Mouse (Mus musculus) olfactory bulb, adult 2 months (tissue): Measurements from ENCODE around the gene Copz1. TPM values are rescaled to one million over a fixed set of nuclear protein-coding genes. Genes with fewer than 3 reads are reported as not detected.
A peak's percentile ranks its signal among the peaks of the same experiment; 100 is the strongest.
"Not testable (repeated sequence)": the region's sequence is repeated elsewhere in the genome, so short reads cannot be mapped to it uniquely, and the experiment has no call there.

Source experiments
- H3K27ac ChIP-seq: fragments of 200-500 bp; 2 replicates; pipeline ENCODE4 v1.5.1; 2012; ENCODE audit warnings: low read depth, low read length; ENCODE audit not compliant: insufficient read depth
- H3K4me1 ChIP-seq: fragments of 200-500 bp; 2 replicates; pipeline ENCODE4 v1.6.1; 2012; ENCODE audit warnings: low read length; ENCODE audit not compliant: control insufficient read depth, insufficient read depth
- H3K4me3 ChIP-seq: fragments of 200-500 bp; 2 replicates; pipeline ENCODE4 v1.5.1; 2012; ENCODE audit warnings: mild to moderate bottlenecking, low read depth, low read length, moderate library complexity; ENCODE audit not compliant: insufficient read depth
- CTCF ChIP-seq: fragments of 200-500 bp; IDR thresholded peaks from 2 replicates; pipeline ENCODE4 v1.5.1; 2012; ENCODE audit warnings: low read depth, mild to moderate bottlenecking, low read length, moderate library complexity; ENCODE audit not compliant: insufficient read depth
- POLR2A ChIP-seq: fragments of 200-500 bp; IDR thresholded peaks from 2 replicates; pipeline ENCODE4 v1.6.1; 2012; ENCODE audit warnings: mild to moderate bottlenecking, low read depth, low read length, moderate library complexity; ENCODE audit not compliant: insufficient read depth
- WGBS: fragments of 180-500 bp; shearing (Covaris S2); methylation state at CpG from one replicate; pipeline ENCODE4 v1.1.7; 2018; 5-methylcytosine and 5-hydroxymethylcytosine counted together
- polyA plus RNA-seq: library from polyadenylated mRNA; stranded (reverse); fragments of >200 nt; gene quantifications from 2 replicates; pipeline ENCODE4 v1.2.4, GENCODE M21; 2012; ENCODE audit warnings: low replicate concordance; ENCODE audit not compliant: missing spikeins, insufficient read depth, insufficient read length

The Copz1 gene
- polyA plus RNA-seq, 1 experiment = not detected

DNA sequence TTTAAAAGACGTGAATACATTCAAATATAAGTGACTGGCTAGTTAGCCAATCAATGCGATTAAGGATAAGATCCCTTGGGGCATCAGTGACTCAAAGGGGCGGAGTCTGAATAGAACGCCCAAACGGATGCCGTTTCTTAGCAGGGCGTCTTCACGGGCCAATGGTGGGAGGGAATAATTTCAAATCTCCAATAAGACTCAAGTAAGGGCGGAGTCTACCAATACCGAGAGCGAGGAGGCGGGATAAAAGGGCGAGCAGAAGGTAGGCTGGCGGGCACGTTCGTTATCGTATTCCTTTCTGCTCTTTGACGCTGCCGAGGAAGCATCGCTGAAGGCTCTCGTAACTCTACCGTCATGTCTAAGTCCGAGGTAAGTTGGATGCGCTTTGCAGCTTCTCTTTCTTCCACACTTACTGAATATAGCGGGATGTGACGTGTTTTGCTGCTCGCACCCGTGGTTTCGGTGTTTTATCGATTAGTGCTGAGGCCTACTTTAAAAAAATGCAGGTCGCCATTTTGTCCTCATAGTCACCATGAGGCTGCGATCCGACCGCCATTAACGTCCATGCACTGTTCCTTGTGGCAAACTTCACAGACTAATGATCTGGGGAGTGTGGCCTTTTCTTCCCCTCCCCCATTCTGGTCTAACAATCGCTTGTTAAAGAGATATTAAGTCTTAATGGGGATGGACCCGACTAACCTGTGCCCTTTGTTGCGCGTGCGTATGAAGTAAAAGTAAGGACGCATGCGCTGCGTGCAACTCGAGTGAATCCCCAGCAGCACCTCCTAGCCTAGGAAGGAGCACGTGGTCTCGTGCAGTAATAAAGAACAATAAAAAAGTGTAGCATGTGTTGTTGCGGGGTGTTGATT, 32.1 kb upstream of the Copz1 start, which contains the start of gene Hnrnpa1:
Gene Hnrnpa1, plus strand, starts transcription at position 273 of the 869 bp plus-strand sequence.
- under 1% methylated on average over 47 of the region's 47 CpGs for WGBS
- H3K4me3 ChIP-seq = peak within 1 kb of the TSS; percentile 73
- TF ChIP-seq POLR2A (peak; percentile 60), CTCF (no peak)
- peaks cover 8% of the 10 kb centered on the region for H3K4me1 ChIP-seq
- H3K27ac ChIP-seq = peak within 1 kb of the TSS; percentile 98

DNA sequence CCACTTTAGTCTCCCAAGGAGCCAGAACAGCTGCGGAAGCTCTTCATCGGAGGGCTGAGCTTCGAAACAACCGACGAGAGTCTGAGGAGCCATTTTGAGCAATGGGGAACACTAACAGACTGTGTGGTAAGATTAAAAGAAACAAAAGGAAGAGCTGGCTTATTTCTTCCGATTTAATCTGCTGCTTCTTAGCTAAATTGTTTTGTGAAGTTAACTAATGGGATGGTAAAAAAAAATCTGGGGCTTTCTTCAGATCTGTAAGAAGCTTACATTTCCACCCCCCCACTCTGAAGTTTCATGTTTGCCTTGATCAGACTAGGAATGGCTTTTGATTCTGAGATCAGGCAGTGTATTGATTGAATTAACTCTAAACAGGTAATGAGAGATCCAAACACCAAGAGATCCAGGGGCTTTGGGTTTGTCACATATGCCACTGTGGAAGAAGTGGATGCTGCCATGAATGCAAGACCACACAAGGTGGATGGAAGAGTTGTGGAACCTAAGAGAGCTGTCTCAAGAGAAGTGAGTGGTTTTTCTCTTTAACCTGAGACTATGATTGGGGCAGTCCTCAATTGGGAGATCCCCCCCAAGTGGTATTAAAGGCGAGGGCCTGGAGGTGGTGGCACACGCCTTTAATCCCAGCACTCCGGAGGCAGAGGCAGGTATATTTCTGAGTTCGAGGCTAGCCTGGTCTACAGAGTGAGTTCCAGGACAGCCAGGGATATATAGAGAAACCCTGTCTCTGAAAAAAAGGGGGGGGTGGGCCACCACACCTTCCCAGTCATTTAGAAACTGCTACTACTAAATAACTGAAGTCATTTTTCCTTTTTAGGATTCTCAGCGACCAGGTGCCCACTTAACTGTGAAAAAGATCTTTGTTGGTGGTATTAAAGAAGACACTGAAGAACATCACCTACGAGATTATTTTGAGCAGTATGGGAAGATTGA, 31.2 kb upstream of the Copz1 start:
- Histone ChIP-seq H3K27ac (peak overlapping the region; percentile 98), H3K4me3 (peak overlapping the region; percentile 73)
- WGBS = 6% methylated on average over 12 of the region's 12 CpGs
- H3K4me1 ChIP-seq = not testable (repeated sequence)

DNA sequence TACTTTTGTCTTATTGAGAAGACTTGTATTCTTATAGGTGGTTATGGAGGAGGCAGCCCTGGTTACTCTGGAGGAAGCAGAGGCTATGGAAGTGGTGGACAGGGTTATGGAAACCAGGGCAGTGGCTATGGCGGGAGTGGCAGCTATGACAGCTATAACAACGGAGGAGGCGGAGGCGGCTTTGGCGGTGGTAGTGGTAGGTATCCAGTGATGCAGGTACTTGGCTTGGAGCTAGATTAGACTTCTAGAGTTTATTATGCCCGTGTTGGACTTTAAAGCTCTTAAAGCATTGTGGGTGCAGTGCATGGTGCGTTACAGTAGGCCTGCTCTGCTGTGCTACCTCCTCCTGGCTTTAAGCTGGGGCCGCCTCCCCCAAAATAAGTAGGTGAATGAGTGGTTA, 29.6 kb upstream of the Copz1 start:
- WGBS = 43% methylated on average over 8 of the region's 8 CpGs
- no peak for TF ChIP-seq POLR2A
- no peak for TF ChIP-seq CTCF
- H3K27ac ChIP-seq = no peak overlapping the region
- peaks cover 8% of the 10 kb centered on the region for H3K4me1 ChIP-seq
- H3K4me3 ChIP-seq = no peak overlapping the region

DNA sequence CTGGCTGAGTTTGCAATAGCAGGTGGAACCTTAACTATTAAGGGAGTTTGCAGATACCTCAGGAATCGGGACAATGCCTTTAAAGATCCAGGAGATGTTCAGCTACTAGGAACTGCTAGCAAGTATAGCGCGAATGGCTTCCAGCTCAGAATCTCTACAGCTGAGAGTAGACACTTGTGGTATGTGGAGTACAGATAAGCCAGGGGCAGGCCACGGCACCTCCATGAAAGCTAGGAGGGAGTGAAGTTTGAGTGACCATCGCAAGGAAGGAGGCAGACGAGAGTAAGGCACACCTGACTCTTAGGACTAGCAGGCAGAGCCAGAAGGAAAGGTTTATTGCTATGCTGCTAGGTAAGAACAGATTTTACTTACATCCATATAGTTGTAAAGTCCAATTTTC, 26.9 kb upstream of the Copz1 start:
- TF ChIP-seq POLR2A = no peak
- no peak for TF ChIP-seq CTCF
- 75% methylated on average over 6 of the region's 6 CpGs for WGBS
- peaks cover 8% of the 10 kb centered on the region for H3K4me1 ChIP-seq
- H3K4me3 ChIP-seq = no peak overlapping the region
- H3K27ac ChIP-seq = no peak overlapping the region

DNA sequence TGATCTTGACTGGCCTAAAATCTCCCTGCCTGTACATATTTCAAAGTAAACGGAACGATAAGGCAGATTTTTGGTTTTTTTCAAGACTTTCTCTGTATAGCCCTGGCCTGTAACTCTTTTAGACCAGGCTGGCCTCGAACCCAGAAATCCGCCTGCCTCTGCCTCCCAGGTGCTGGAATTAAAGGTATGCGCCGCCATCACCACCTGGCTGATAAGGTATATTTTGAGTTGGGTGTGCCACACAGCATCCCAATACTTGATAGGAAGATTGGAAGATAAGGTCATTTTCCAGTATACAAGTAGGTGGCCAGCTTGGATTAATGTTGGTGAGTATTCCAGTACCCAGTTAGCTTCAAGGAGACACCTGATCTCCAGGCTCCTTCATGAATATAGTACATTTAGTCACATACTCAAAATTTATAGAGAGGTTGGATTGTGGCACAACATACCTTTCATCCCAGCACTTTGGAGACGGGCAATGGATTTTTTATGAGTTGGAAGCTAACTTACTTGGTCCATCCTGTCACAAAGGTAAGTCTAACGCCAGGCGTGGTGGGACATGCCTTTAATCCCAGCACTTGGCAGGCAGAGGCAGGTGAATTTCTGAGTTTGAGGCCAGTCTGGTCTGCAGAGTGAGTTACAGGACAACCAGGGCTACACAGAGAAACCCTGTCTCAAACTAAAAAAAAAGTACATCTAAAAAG, 25.3 kb upstream of the Copz1 start:
- TF ChIP-seq POLR2A (no peak), CTCF (no peak)
- H3K4me1 ChIP-seq = peaks cover 5% of the 10 kb centered on the region; the same call in 1 of the 2 replicates
- WGBS = 91% methylated on average over 9 of the region's 9 CpGs

DNA sequence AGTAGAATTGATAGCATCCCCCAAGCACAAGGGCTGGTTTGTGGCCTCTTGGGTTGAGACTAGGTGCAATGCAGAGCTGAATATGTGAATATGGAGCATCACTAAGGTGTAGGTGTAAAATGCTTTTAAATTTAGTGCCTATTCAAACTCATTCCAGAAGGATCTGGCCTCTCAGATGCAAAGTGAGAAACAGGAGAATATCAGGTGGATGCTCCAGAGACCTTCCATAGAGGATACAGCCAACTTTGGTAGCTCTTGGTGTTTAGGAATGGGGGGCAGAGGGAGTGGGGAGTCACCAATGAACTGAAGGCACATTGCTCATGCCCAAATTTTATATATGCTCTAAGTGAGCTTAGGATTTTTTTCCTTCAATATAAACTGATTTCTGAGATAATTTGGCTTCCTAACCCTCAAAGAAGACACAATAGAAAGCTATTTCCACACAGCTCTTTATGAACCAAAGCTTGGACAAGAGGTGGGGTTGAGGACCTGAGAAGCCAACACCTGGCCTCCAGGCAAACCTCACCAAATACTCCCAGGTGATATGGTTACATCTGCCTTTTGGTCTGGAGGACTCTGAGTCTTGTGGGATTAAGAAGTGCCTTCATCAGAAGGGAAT, 24.6 kb upstream of the Copz1 start:
- Histone ChIP-seq H3K27ac (no peak overlapping the region), H3K4me1 (peaks cover 2% of the 10 kb centered on the region; the same call in 1 of the 2 replicates), H3K4me3 (no peak overlapping the region)
- TF ChIP-seq POLR2A (no peak), CTCF (no peak)

More for the DNA sequence above, 25.3 kb upstream of the Copz1 start:
- no peak overlapping the region for H3K4me3 ChIP-seq
- no peak overlapping the region for H3K27ac ChIP-seq

DNA sequence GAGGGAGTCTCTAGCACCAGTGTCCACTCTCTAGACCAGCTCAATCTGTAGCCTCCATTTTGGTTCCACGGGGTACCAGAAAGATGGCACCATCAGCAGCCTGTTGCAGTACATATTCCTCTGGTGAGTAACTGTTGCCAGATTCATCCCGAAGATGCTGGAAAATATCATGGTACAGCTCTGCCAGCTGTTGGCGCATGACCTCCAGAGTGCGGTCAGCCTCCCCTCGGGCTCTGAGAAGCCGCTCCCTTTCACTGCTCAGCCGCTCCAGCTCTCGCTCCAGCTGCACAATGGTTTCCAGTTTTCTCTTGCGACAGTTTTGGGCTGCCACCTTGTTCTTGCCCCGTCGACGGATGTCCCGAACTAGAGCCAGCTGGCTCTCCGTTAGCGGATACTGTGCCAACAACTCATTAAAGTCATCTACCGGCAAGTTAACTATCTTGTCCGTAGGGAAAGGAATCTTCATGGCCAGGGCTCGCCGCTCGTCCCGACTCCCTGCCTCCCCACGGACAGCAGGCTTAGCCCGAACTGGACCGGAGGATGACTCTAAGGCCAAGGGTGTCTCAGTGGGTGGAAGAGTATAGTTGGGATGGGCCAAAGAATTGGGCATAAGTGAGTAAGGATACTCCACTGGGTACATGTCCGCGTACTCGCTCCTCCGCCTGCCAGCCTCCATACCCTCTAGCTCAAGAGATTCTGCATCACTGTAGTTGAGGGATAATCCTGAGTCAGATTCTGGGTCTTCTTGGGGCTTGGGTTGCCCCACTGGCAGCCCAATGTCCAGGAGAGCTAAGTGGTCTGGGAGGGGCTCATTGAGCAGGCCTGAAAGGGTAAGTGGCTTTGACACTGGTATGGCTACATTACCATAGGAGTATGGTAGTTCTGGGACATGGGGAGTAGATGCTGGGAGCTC, 23.9 kb upstream of the Copz1 start:
- WGBS = 70% methylated on average over 28 of the region's 28 CpGs
- H3K4me3 ChIP-seq = no peak overlapping the region
- no peak overlapping the region for H3K27ac ChIP-seq
- H3K4me1 ChIP-seq = no peaks in the 10 kb centered on the region
- TF ChIP-seq CTCF (no peak), POLR2A (no peak)

DNA sequence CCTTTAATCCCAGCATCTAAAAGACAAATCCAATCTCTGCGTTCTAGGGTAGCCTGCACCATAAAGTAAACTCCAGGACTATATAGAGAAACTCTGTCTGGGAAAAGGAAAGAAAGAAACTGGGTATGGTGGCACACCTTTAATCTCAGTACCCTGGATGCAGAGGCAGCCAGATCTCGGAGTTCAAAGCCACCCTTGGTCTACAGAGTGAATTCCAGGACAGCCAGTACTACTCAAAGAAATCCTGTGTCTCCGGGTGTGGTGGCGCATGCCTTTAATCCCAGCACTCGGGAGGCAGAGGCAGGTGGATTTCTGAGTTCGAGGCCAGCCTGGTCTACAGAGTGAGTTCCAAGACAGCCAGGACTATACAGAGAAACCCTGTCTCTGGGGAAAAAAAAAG, 23.0 kb upstream of the Copz1 start:
- 85% methylated on average over 6 of the region's 6 CpGs for WGBS
- not testable (repeated sequence) for H3K4me1 ChIP-seq, H3K27ac ChIP-seq

More for the DNA sequence above, 23.0 kb upstream of the Copz1 start:
- H3K4me3 ChIP-seq = not testable (repeated sequence)
